Mouse (Mus musculus): ENCODE results near the gene Olfr876.
"Not testable (repeated sequence)": the region's sequence is repeated elsewhere in the genome, so short reads cannot be mapped to it uniquely, and the experiment has no call there.

- TF ChIP-seq ZC3H11A (IDR thresholded peaks at IDR 0.05; ENCODE audit: borderline replicate concordance, low read depth, low read length); ZNF384 (IDR thresholded peaks at IDR 0.05; ENCODE audit: low read depth, low read length); CHD2 (IDR thresholded peaks at IDR 0.05; ENCODE audit: low read depth, low read length); HCFC1 (IDR thresholded peaks at IDR 0.05; ENCODE audit: borderline replicate concordance, insufficient read depth, low read length); MAFK (IDR thresholded peaks at IDR 0.05; ENCODE audit: insufficient read depth, low read depth, low read length): not testable (repeated sequence)
These were observed 19.1 kb upstream of the Olfr876 start for GRCm38 (mm10) chr9:37783394-37784387.
